Mouse (Mus musculus) CH12.LX (cell line): Measurements from ENCODE around the gene Olfr172. TPM values are rescaled to one million over a fixed set of nuclear protein-coding genes. Genes with fewer than 3 reads are reported as not detected.

Experiments used
- DNase-seq: peaks from one replicate; pipeline ENCODE4 v3.0.0-alpha.2; 2013; ENCODE audit errors: extremely low read depth
- H3K27ac ChIP-seq: 2 replicates; pipeline ENCODE4 v1.5.1; 2012; ENCODE audit warnings: low read depth, mild to moderate bottlenecking, control low read depth, moderate library complexity; ENCODE audit not compliant: insufficient read depth
- H3K27me3 ChIP-seq: replicated peaks from 2 replicates; pipeline ENCODE3; 2012; ENCODE audit warnings: inconsistent platforms
- H3K36me3 ChIP-seq, 2 experiments: replicated peaks in 1 of 2; 2 replicates each; pipeline versions ENCODE3 to v1.6.1; 2012; ENCODE audit warnings: inconsistent platforms in 1 of 2, low read length in 1 of 2, mild to moderate bottlenecking in 1 of 2, mixed read lengths in 1 of 2, moderate library complexity in 1 of 2; ENCODE audit not compliant: control insufficient read depth in 1 of 2, insufficient read depth in 1 of 2
- H3K4me1 ChIP-seq, 2 experiments: 2 replicates each; pipeline ENCODE4 v1.6.1; 2012; ENCODE audit warnings: inconsistent platforms in 1 of 2, moderate library complexity in 1 of 2; ENCODE audit not compliant: insufficient read depth in 2 of 2, control insufficient read depth in 1 of 2
- H3K4me2 ChIP-seq: 2 replicates; pipeline ENCODE4 v1.6.1; 2012; ENCODE audit warnings: low read depth, mild to moderate bottlenecking, control low read depth; ENCODE audit not compliant: poor library complexity, insufficient read depth, severe bottlenecking
- H3K4me3 ChIP-seq, 3 experiments: fragments of 150-350 bp in 1 of 3; sonication (generic) in 1 of 3; replicated peaks in 1 of 3; 2 replicates each; pipeline versions ENCODE3 to v1.5.1; 2011 to 2012; ENCODE audit warnings: low read depth in 2 of 3, low read length in 2 of 3, mild to moderate bottlenecking in 2 of 3, moderate library complexity in 2 of 3, control low read depth in 1 of 3, improper control_type of control experiment in 1 of 3, inconsistent platforms in 1 of 3, mixed read lengths in 1 of 3; ENCODE audit not compliant: poor library complexity in 1 of 3
- H3K79me2 ChIP-seq: replicated peaks from 2 replicates; pipeline ENCODE4 v1.6.1; 2012; ENCODE audit warnings: mild to moderate bottlenecking, moderate library complexity; ENCODE audit not compliant: control insufficient read depth, poor library complexity, insufficient read depth, severe bottlenecking; ENCODE audit errors: extremely low read depth
- H3K9ac ChIP-seq: 2 replicates; pipeline ENCODE4 v1.6.1; 2012; ENCODE audit warnings: low read depth, mild to moderate bottlenecking, control low read depth, moderate library complexity; ENCODE audit not compliant: insufficient read depth
- H3K9me3 ChIP-seq: replicated peaks from 2 replicates; pipeline ENCODE3; 2012; ENCODE audit warnings: low read length, inconsistent platforms, mixed read lengths
- BHLHE40 ChIP-seq: IDR thresholded peaks from 2 replicates; pipeline ENCODE4 v1.6.1; 2011; ENCODE audit warnings: mild to moderate bottlenecking, low read depth, low read length, improper control_type of control experiment
- CHD1 ChIP-seq: IDR thresholded peaks from 2 replicates; pipeline ENCODE4 v1.6.1; 2012; ENCODE audit warnings: low read depth, low read length, improper control_type of control experiment, inconsistent platforms
- CHD2 ChIP-seq: IDR thresholded peaks from 2 replicates; pipeline ENCODE4 v1.6.1; 2011; ENCODE audit warnings: low read length, improper control_type of control experiment
- CTCF ChIP-seq, 2 experiments: IDR thresholded peaks in 1 of 2; conservative IDR thresholded peaks in 1 of 2; 2 replicates each; pipeline ENCODE4 v1.5.1; 2011 to 2012; ENCODE audit warnings: low read depth in 2 of 2, low read length in 2 of 2, improper control_type of control experiment in 1 of 2, inconsistent platforms in 1 of 2, mild to moderate bottlenecking in 1 of 2, moderate library complexity in 1 of 2
- E2F4 ChIP-seq: IDR thresholded peaks from 2 replicates; pipeline ENCODE4 v1.6.1; 2011; ENCODE audit warnings: low read depth, low read length, improper control_type of control experiment; ENCODE audit not compliant: insufficient replicate concordance
- ELF1 ChIP-seq: IDR thresholded peaks from 2 replicates; pipeline ENCODE4 v1.6.1; 2014; ENCODE audit warnings: low read depth, mild to moderate bottlenecking, inconsistent platforms, low read length, improper control_type of control experiment
- ETS1 ChIP-seq: conservative IDR thresholded peaks from 2 replicates; pipeline ENCODE4 v1.6.1; 2012; ENCODE audit warnings: low read depth, mild to moderate bottlenecking, inconsistent platforms, low read length, improper control_type of control experiment, moderate library complexity
- GABPA ChIP-seq: IDR thresholded peaks from 2 replicates; pipeline ENCODE4 v1.6.1; 2012; ENCODE audit warnings: low read depth, low read length, improper control_type of control experiment, inconsistent platforms; ENCODE audit not compliant: insufficient replicate concordance
- KAT2A ChIP-seq: IDR thresholded peaks from 2 replicates; pipeline ENCODE4 v1.6.1; 2012; ENCODE audit warnings: low read length, improper control_type of control experiment, inconsistent platforms; ENCODE audit not compliant: insufficient replicate concordance
- MAX ChIP-seq: IDR thresholded peaks from 2 replicates; pipeline ENCODE4 v1.6.1; 2011; ENCODE audit warnings: low read length, improper control_type of control experiment
- MEF2A ChIP-seq: IDR thresholded peaks from 2 replicates; pipeline ENCODE4 v1.6.1; 2014; ENCODE audit warnings: low read depth, mild to moderate bottlenecking, inconsistent platforms, low read length, improper control_type of control experiment, borderline replicate concordance
- PAX5 ChIP-seq: IDR thresholded peaks from 2 replicates; pipeline ENCODE4 v1.6.1; 2012; ENCODE audit warnings: low read length, inconsistent platforms, mixed read lengths
- RCOR1 ChIP-seq: conservative IDR thresholded peaks from 2 replicates; pipeline ENCODE4 v1.6.1; 2012; ENCODE audit warnings: low read depth, mild to moderate bottlenecking, inconsistent platforms, low read length, improper control_type of control experiment
- TCF12 ChIP-seq: IDR thresholded peaks from 2 replicates; pipeline ENCODE4 v1.6.1; 2014; ENCODE audit warnings: low read depth, mild to moderate bottlenecking, inconsistent platforms, low read length, improper control_type of control experiment
- USF2 ChIP-seq: conservative IDR thresholded peaks from 2 replicates; pipeline ENCODE4 v1.6.1; 2011; ENCODE audit warnings: low read depth, low read length, improper control_type of control experiment
- ZC3H11A ChIP-seq: IDR thresholded peaks from 2 replicates; pipeline ENCODE4 v1.6.1; 2012; ENCODE audit warnings: low read depth, mild to moderate bottlenecking, inconsistent platforms, low read length, improper control_type of control experiment
- ZKSCAN1 ChIP-seq: IDR thresholded peaks from 2 replicates; pipeline ENCODE4 v1.6.1; 2012; ENCODE audit warnings: low read depth, inconsistent platforms, low read length, improper control_type of control experiment, borderline replicate concordance
- ZNF384 ChIP-seq: IDR thresholded peaks from 2 replicates; pipeline ENCODE4 v1.6.1; 2012; ENCODE audit warnings: low read depth, low read length, improper control_type of control experiment, inconsistent platforms
- dilution Hi-C: fragments of 300-500 bp; cut with MboI; formaldehyde crosslinking; loops from 2 replicates; pipeline ENCODE4 v1.14.3; 2020; ENCODE audit warnings: low sequenced_read_pairs; ENCODE audit not compliant: extremely low pct_unique_long_range_greater_than_20kb, extremely low pct_ligation_motif_present
- in situ Hi-C: fragments of 300-500 bp; cut with MboI; formaldehyde crosslinking; loops from 3 replicates; pipeline ENCODE4 v1.14.3; 2019; ENCODE audit warnings: low sequenced_read_pairs, low pct_ligation_motif_present, low pct_unique_long_range_greater_than_20kb, mixed read lengths
- polyA plus RNA-seq: library from polyadenylated mRNA; unstranded; fragments of >175 nt; gene quantifications from 2 replicates; pipeline ENCODE4 v1.2.1, GENCODE M21; 2012; ENCODE audit warnings: low read depth; ENCODE audit not compliant: insufficient read length
- total RNA-seq, 2 experiments: library from RNA; depleted of rRNA; stranded (reverse); fragments of 300-350 nt in 1 of 2; fragments of >200 nt in 1 of 2; gene quantifications; 2 replicates each; pipeline ENCODE4 v1.2.3; 2012 to 2014

Olfr172 gene
- total and polyA plus RNA-seq, 3 experiments: not detected

- Histone ChIP-seq H3K4me3 (no peak overlapping the region), H3K9ac (no peak overlapping the region), H3K36me3 (peaks cover 2 to 7% of the 10 kb centered on the region in 2 experiments), H3K27ac (no peak overlapping the region), H3K27me3 (no peaks in the 10 kb centered on the region), H3K4me1 (peaks cover 0 to 2% of the 10 kb centered on the region in 2 experiments; a peak in 1 of 4 replicates), H3K79me2 (no peaks in the 10 kb centered on the region), H3K9me3 (peaks cover 3% of the 10 kb centered on the region), H3K4me2 (no peak overlapping the region)
- no peak for TF ChIP-seq PAX5
- no peak for TF ChIP-seq USF2
- no peak for TF ChIP-seq E2F4
- TF ChIP-seq ZC3H11A: no peak
- peak; percentile 77; the same call in 1 of the 2 replicates for TF ChIP-seq ZNF384
- DNase-seq: no peak
- dilution Hi-C loops (no loop called here), in situ Hi-C loops (no loop called here)
Measured at GRCm38 (mm10) chr16:58746715-58747114, 16.3 kb downstream of the Olfr172 start.

- dilution Hi-C loops: no loop called here
- H3K36me3 ChIP-seq: peaks cover 5 to 20% of the 10 kb centered on the region in 2 experiments
- peaks cover 3% of the 10 kb centered on the region for H3K9me3 ChIP-seq
- in situ Hi-C loops: no loop called here
- H3K9ac ChIP-seq: no peak overlapping the region
- H3K79me2 ChIP-seq: no peaks in the 10 kb centered on the region; the same call in 1 of the 2 replicates
- H3K4me3 ChIP-seq: no peak overlapping the region
- H3K27me3 ChIP-seq: no peaks in the 10 kb centered on the region
- TF ChIP-seq MEF2A: no peak
- TF ChIP-seq CTCF (conservative IDR thresholded peaks at IDR 0.05 in 1 of 2, IDR thresholded peaks at IDR 0.05 in 1 of 2; ENCODE audit: low read depth in 2 of 2, low read length in 2 of 2): no peak
- TF ChIP-seq KAT2A: no peak
- no peak for TF ChIP-seq BHLHE40
- no peak for TF ChIP-seq ZNF384
- no peak for TF ChIP-seq PAX5
- TF ChIP-seq ZKSCAN1: no peak
- TF ChIP-seq TCF12: no peak
- TF ChIP-seq MAX: no peak
- TF ChIP-seq ELF1: no peak
- no peak for TF ChIP-seq RCOR1
- no peak for TF ChIP-seq CHD2
- no peak for TF ChIP-seq CHD1
- TF ChIP-seq GABPA: no peak
- TF ChIP-seq ETS1: no peak
- TF ChIP-seq, all 38 proteins: peak for 0
- Histone ChIP-seq H3K27ac (no peak overlapping the region), H3K4me1 (peaks cover 2 to 12% of the 10 kb centered on the region in 2 experiments; a peak in 3 of 4 replicates), H3K4me2 (no peak overlapping the region)
- no peak for DNase-seq
Measured at GRCm38 (mm10) chr16:58740751-58741150, 22.2 kb downstream of the Olfr172 start.
